Mouse (Mus musculus) CH12.LX (cell line): Measurements from ENCODE around the gene Ccdc69. TPM values are rescaled to one million over a fixed set of nuclear protein-coding genes. Genes with fewer than 3 reads are reported as not detected.

Experiments
- DNase-seq: peaks from one replicate; pipeline ENCODE4 v3.0.0-alpha.2; 2013; ENCODE audit errors: extremely low read depth
- H3K27ac ChIP-seq: 2 replicates; pipeline ENCODE4 v1.5.1; 2012; ENCODE audit warnings: low read depth, mild to moderate bottlenecking, control low read depth, moderate library complexity; ENCODE audit not compliant: insufficient read depth
- H3K27me3 ChIP-seq: replicated peaks from 2 replicates; pipeline ENCODE3; 2012; ENCODE audit warnings: inconsistent platforms
- H3K36me3 ChIP-seq, 2 experiments: replicated peaks in 1 of 2; 2 replicates each; pipeline versions ENCODE3 to v1.6.1; 2012; ENCODE audit warnings: inconsistent platforms in 1 of 2, low read length in 1 of 2, mild to moderate bottlenecking in 1 of 2, mixed read lengths in 1 of 2, moderate library complexity in 1 of 2; ENCODE audit not compliant: control insufficient read depth in 1 of 2, insufficient read depth in 1 of 2
- H3K4me1 ChIP-seq, 2 experiments: 2 replicates each; pipeline ENCODE4 v1.6.1; 2012; ENCODE audit warnings: inconsistent platforms in 1 of 2, moderate library complexity in 1 of 2; ENCODE audit not compliant: insufficient read depth in 2 of 2, control insufficient read depth in 1 of 2
- H3K4me2 ChIP-seq: 2 replicates; pipeline ENCODE4 v1.6.1; 2012; ENCODE audit warnings: low read depth, mild to moderate bottlenecking, control low read depth; ENCODE audit not compliant: poor library complexity, insufficient read depth, severe bottlenecking
- H3K4me3 ChIP-seq, 3 experiments: fragments of 150-350 bp in 1 of 3; sonication (generic) in 1 of 3; replicated peaks in 1 of 3; 2 replicates each; pipeline versions ENCODE3 to v1.5.1; 2011 to 2012; ENCODE audit warnings: low read depth in 2 of 3, low read length in 2 of 3, mild to moderate bottlenecking in 2 of 3, moderate library complexity in 2 of 3, control low read depth in 1 of 3, improper control_type of control experiment in 1 of 3, inconsistent platforms in 1 of 3, mixed read lengths in 1 of 3; ENCODE audit not compliant: poor library complexity in 1 of 3
- H3K79me2 ChIP-seq: replicated peaks from 2 replicates; pipeline ENCODE4 v1.6.1; 2012; ENCODE audit warnings: mild to moderate bottlenecking, moderate library complexity; ENCODE audit not compliant: control insufficient read depth, poor library complexity, insufficient read depth, severe bottlenecking; ENCODE audit errors: extremely low read depth
- H3K9ac ChIP-seq: 2 replicates; pipeline ENCODE4 v1.6.1; 2012; ENCODE audit warnings: low read depth, mild to moderate bottlenecking, control low read depth, moderate library complexity; ENCODE audit not compliant: insufficient read depth
- H3K9me3 ChIP-seq: replicated peaks from 2 replicates; pipeline ENCODE3; 2012; ENCODE audit warnings: low read length, inconsistent platforms, mixed read lengths
- CHD1 ChIP-seq: IDR thresholded peaks from 2 replicates; pipeline ENCODE4 v1.6.1; 2012; ENCODE audit warnings: low read depth, low read length, improper control_type of control experiment, inconsistent platforms
- CHD2 ChIP-seq: IDR thresholded peaks from 2 replicates; pipeline ENCODE4 v1.6.1; 2011; ENCODE audit warnings: low read length, improper control_type of control experiment
- CTCF ChIP-seq, 2 experiments: IDR thresholded peaks in 1 of 2; conservative IDR thresholded peaks in 1 of 2; 2 replicates each; pipeline ENCODE4 v1.5.1; 2011 to 2012; ENCODE audit warnings: low read depth in 2 of 2, low read length in 2 of 2, improper control_type of control experiment in 1 of 2, inconsistent platforms in 1 of 2, mild to moderate bottlenecking in 1 of 2, moderate library complexity in 1 of 2
- E2F4 ChIP-seq: IDR thresholded peaks from 2 replicates; pipeline ENCODE4 v1.6.1; 2011; ENCODE audit warnings: low read depth, low read length, improper control_type of control experiment; ENCODE audit not compliant: insufficient replicate concordance
- ETS1 ChIP-seq: conservative IDR thresholded peaks from 2 replicates; pipeline ENCODE4 v1.6.1; 2012; ENCODE audit warnings: low read depth, mild to moderate bottlenecking, inconsistent platforms, low read length, improper control_type of control experiment, moderate library complexity
- GABPA ChIP-seq: IDR thresholded peaks from 2 replicates; pipeline ENCODE4 v1.6.1; 2012; ENCODE audit warnings: low read depth, low read length, improper control_type of control experiment, inconsistent platforms; ENCODE audit not compliant: insufficient replicate concordance
- JUN ChIP-seq: IDR thresholded peaks from 2 replicates; pipeline ENCODE4 v1.6.1; 2011; ENCODE audit warnings: low read depth, mild to moderate bottlenecking, low read length, improper control_type of control experiment, moderate library complexity; ENCODE audit not compliant: insufficient read depth
- JUND ChIP-seq: conservative IDR thresholded peaks from 2 replicates; pipeline ENCODE4 v1.6.1; 2011; ENCODE audit warnings: low read depth, low read length, improper control_type of control experiment
- MAFK ChIP-seq: IDR thresholded peaks from 2 replicates; pipeline ENCODE4 v1.6.1; 2011; ENCODE audit warnings: low read length, improper control_type of control experiment; ENCODE audit not compliant: insufficient replicate concordance
- MAZ ChIP-seq: IDR thresholded peaks from 2 replicates; pipeline ENCODE4 v1.6.1; 2012; ENCODE audit warnings: low read depth, mild to moderate bottlenecking, inconsistent platforms, low read length, improper control_type of control experiment, moderate library complexity
- MYC ChIP-seq: IDR thresholded peaks from 2 replicates; pipeline ENCODE4 v1.6.1; 2011; ENCODE audit warnings: low read depth, mild to moderate bottlenecking, improper control_type of control experiment, low read length
- NELFE ChIP-seq: IDR thresholded peaks from 2 replicates; pipeline ENCODE4 v1.6.1; 2011; ENCODE audit warnings: low read depth, low read length, improper control_type of control experiment
- PAX5 ChIP-seq: IDR thresholded peaks from 2 replicates; pipeline ENCODE4 v1.6.1; 2012; ENCODE audit warnings: low read length, inconsistent platforms, mixed read lengths
- POLR2AphosphoS2 ChIP-seq: IDR thresholded peaks from 2 replicates; pipeline ENCODE4 v1.6.1; 2011; ENCODE audit warnings: low read depth, low read length, improper control_type of control experiment
- RAD21 ChIP-seq: IDR thresholded peaks from 2 replicates; pipeline ENCODE4 v1.6.1; 2011; ENCODE audit warnings: low read depth, mild to moderate bottlenecking, low read length, improper control_type of control experiment, moderate library complexity
- SMC3 ChIP-seq: IDR thresholded peaks from 2 replicates; pipeline ENCODE4 v1.6.1; 2011; ENCODE audit warnings: low read depth, low read length, improper control_type of control experiment
- TCF12 ChIP-seq: IDR thresholded peaks from 2 replicates; pipeline ENCODE4 v1.6.1; 2014; ENCODE audit warnings: low read depth, mild to moderate bottlenecking, inconsistent platforms, low read length, improper control_type of control experiment
- UBTF ChIP-seq: IDR thresholded peaks from 2 replicates; pipeline ENCODE4 v1.6.1; 2012; ENCODE audit warnings: low read depth, mild to moderate bottlenecking, inconsistent platforms, low read length, improper control_type of control experiment, moderate library complexity
- USF1 ChIP-seq: IDR thresholded peaks from 2 replicates; pipeline ENCODE4 v1.6.1; 2014; ENCODE audit warnings: low read depth, mild to moderate bottlenecking, inconsistent platforms, low read length, improper control_type of control experiment
- ZC3H11A ChIP-seq: IDR thresholded peaks from 2 replicates; pipeline ENCODE4 v1.6.1; 2012; ENCODE audit warnings: low read depth, mild to moderate bottlenecking, inconsistent platforms, low read length, improper control_type of control experiment
- ZKSCAN1 ChIP-seq: IDR thresholded peaks from 2 replicates; pipeline ENCODE4 v1.6.1; 2012; ENCODE audit warnings: low read depth, inconsistent platforms, low read length, improper control_type of control experiment, borderline replicate concordance
- ZMIZ1 ChIP-seq: IDR thresholded peaks from 2 replicates; pipeline ENCODE4 v1.6.1; 2012; ENCODE audit warnings: low read depth, mild to moderate bottlenecking, inconsistent platforms, low read length, improper control_type of control experiment
- dilution Hi-C: fragments of 300-500 bp; cut with MboI; formaldehyde crosslinking; loops from 2 replicates; pipeline ENCODE4 v1.14.3; 2020; ENCODE audit warnings: low sequenced_read_pairs; ENCODE audit not compliant: extremely low pct_unique_long_range_greater_than_20kb, extremely low pct_ligation_motif_present
- in situ Hi-C: fragments of 300-500 bp; cut with MboI; formaldehyde crosslinking; loops from 3 replicates; pipeline ENCODE4 v1.14.3; 2019; ENCODE audit warnings: low sequenced_read_pairs, low pct_ligation_motif_present, low pct_unique_long_range_greater_than_20kb, mixed read lengths
- polyA plus RNA-seq: library from polyadenylated mRNA; unstranded; fragments of >175 nt; gene quantifications from 2 replicates; pipeline ENCODE4 v1.2.1, GENCODE M21; 2012; ENCODE audit warnings: low read depth; ENCODE audit not compliant: insufficient read length
- total RNA-seq, 2 experiments: library from RNA; depleted of rRNA; stranded (reverse); fragments of 300-350 nt in 1 of 2; fragments of >200 nt in 1 of 2; gene quantifications; 2 replicates each; pipeline ENCODE4 v1.2.3; 2012 to 2014

Gene Ccdc69
- total and polyA plus RNA-seq, 3 experiments = 0.27 to 4.3 (median 0.61) TPM

DNA sequence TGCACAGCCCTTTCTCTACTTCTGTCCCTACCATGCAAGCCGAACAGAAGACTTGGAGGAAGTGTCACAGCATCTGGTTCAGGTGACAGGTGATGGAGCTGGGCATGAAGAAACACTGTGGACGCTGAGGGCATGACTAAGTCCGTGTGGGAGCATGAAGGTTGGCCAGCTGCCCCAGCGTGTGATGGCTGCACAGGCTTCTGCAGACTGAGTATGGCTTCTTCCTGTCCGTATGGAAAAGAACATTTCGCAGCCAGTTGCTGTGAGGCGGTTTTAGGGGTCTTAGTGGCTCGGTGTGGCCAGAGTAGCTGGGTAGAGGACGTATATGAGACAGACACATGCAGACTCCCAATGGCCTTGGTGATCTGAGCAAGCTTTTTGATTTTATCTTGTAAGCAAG lies 3.3 kb upstream of the Ccdc69 start:
- H3K4me1 ChIP-seq = peaks cover 13 to 31% of the 10 kb centered on the region in 2 experiments
- in situ Hi-C loops = loop anchor here (5.0 kb wide), 1 partner anchor 39 kb away; no protein-coding TSS in a partner anchor
- no peak overlapping the region for H3K4me3 ChIP-seq
- dilution Hi-C loops = no loop called here
- no peak for DNase-seq
- H3K4me2 ChIP-seq = no peak overlapping the region
- peaks cover 1% of the 10 kb centered on the region for H3K27me3 ChIP-seq
- no peak overlapping the region for H3K27ac ChIP-seq
- no peaks in the 10 kb centered on the region for H3K79me2 ChIP-seq
- peaks cover 4% of the 10 kb centered on the region for H3K9me3 ChIP-seq
- H3K36me3 ChIP-seq = no peaks in the 10 kb centered on the region
- no peak for TF ChIP-seq POLR2AphosphoS2
- no peak for TF ChIP-seq ZMIZ1
- no peak for TF ChIP-seq JUND
- no peak for TF ChIP-seq MAZ
- TF ChIP-seq TCF12 = no peak
- no peak for TF ChIP-seq JUN
- no peak overlapping the region for H3K9ac ChIP-seq

- dilution Hi-C loops = no loop called here
- DNase-seq = no peak
Measured at GRCm38 (mm10) chr11:55079180-55079579, 1.2 kb upstream of the Ccdc69 start.

More at GRCm38 (mm10) chr11:55079180-55079579, 1.2 kb upstream of the Ccdc69 start:
- Histone ChIP-seq H3K36me3 (no peaks in the 10 kb centered on the region), H3K79me2 (no peaks in the 10 kb centered on the region), H3K9me3 (peaks cover 4% of the 10 kb centered on the region), H3K4me2 (no peak overlapping the region), H3K27me3 (peaks cover 1% of the 10 kb centered on the region), H3K27ac (no peak overlapping the region), H3K4me3 (no peak overlapping the region), H3K9ac (no peak overlapping the region), H3K4me1 (peaks cover 9 to 19% of the 10 kb centered on the region in 2 experiments; a peak in 3 of 4 replicates)
- in situ Hi-C loops = no loop called here
- no peak for TF ChIP-seq USF1
- no peak for TF ChIP-seq RAD21
- no peak for TF ChIP-seq CHD1
- TF ChIP-seq CHD2 = no peak
- no peak for TF ChIP-seq ZKSCAN1
- no peak for TF ChIP-seq ZC3H11A
- TF ChIP-seq NELFE = no peak
- no peak for TF ChIP-seq MYC
- TF ChIP-seq MAFK = no peak
- TF ChIP-seq JUN = no peak
- no peak for TF ChIP-seq TCF12
- TF ChIP-seq CTCF (conservative IDR thresholded peaks at IDR 0.05 in 1 of 2, IDR thresholded peaks at IDR 0.05 in 1 of 2; ENCODE audit: low read depth in 2 of 2, low read length in 2 of 2) = no peak
- TF ChIP-seq ETS1 = no peak
- no peak for TF ChIP-seq PAX5
- no peak for TF ChIP-seq UBTF
- no peak for TF ChIP-seq ZMIZ1
- no peak for TF ChIP-seq SMC3
- TF ChIP-seq E2F4 = no peak
- no peak for TF ChIP-seq JUND
- no peak for TF ChIP-seq GABPA
